Mouse (Mus musculus): Measurements from ENCODE around the gene Cul4a.

DNA sequence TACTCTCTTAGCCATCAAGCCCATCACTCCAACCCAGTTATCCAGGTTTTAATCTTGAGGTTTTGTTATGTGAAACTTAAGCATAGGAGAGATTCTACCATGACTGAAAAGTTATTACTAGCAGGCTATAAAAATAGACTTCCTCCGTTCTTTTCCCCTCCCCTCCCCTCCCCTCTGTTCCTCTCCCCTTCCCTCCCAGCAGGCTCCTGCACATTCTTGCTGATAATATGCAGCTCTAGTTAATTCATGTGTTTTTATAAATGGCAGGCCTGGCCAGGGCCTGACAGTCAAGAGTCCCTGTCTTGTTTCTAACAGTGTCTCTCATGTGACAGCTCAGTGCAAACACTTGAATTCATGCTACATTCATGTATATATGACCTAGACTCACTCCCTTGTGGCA lies 65.1 kb downstream of the Cul4a start:
- TF ChIP-seq CTCF (IDR thresholded peaks at IDR 0.05; ENCODE audit: low read depth, low read length): no peak
- TF ChIP-seq POLR2A (IDR thresholded peaks at IDR 0.05; ENCODE audit: extremely low read depth, insufficient read depth, low read length): no peak
